Mouse (Mus musculus): ENCODE measurements around the gene Bcr. TPM values are rescaled to one million over a fixed set of nuclear protein-coding genes. Genes with fewer than 3 reads are reported as not detected.

The Bcr gene
- polyA plus RNA-seq, 1 experiment from 2014 or later, result 7.6 TPM

DNA sequence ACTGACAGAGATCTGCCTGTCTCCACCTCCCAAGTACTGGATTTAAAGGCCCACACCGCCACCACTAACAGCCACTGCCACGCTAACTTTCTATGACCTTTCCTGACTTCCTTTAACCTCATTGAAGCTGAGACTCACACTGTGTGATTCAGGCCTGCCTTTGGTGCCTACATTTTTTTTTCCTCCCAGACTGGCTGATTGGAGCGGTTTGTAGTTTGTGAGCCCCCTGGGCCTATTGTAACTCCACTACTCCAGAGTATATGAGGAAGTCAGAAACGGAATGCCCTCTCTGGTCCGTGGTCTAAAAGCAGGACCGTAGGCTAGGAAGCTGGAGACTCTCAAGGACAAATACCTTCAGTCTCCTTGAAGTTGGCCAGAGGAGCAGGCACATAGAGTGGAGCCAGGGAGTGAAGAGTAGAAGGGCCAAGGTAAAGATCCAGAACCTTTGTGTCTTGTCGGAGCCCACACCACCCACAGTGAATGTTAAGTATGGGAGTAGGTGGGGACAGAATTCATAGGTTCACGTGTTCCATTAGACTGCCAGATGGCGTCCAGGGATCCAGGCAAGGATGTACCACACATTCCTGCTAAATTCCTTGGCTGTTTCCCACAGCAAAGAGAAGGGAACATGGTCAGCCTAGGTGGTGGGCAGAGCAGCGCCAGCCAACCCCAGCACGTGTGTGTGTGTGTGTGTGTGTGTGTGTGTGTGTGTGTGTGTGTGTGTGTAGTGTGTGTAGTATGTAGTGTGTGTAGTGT lies 51.2 kb downstream of the Bcr start:
- ATAC-seq (ENCODE audit: low FRiP score) (no peak), DNase-seq (ENCODE audit: low spot score, missing footprints) (no peak)
- Histone ChIP-seq H3K27ac (ENCODE audit: low read depth, low read length) (no peak overlapping the region), H3K36me3 (ENCODE audit: control insufficient read depth, insufficient read depth, low read length) (no peaks in the 10 kb centered on the region), H3K4me3 (ENCODE audit: low read depth, low read length) (no peak overlapping the region), H3K4me1 (ENCODE audit: control insufficient read depth, insufficient read depth, low read length) (peaks cover 7% of the 10 kb centered on the region), H3K9me3 (ENCODE audit: control insufficient read depth, low read length) (no peaks in the 10 kb centered on the region), H3K9ac (ENCODE audit: low read length) (no peak overlapping the region), H3K4me2 (no peak overlapping the region), H3K27me3 (ENCODE audit: control insufficient read depth, insufficient read depth, low read length) (no peaks in the 10 kb centered on the region)
- WGBS, result 93% methylated on average over 11 of the region's 11 CpGs

DNA sequence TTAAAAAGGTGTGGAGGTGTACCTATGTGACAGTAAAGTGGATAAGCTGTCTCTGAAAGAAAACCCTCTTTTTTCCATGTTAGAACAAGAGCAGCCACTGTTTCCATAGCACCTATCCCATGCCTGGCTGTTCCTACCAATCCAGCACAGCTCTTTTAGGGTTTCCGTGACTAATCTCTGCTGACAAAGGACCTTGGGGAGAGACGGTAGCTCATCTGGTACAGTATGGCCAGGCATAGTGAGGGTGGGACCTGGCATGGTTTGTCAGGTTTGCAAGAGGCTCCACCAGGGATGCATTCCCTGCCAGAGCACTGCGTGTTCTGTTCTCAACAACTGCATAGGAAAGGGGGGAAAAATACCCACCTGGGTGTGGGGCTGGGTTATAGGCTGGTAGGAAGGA lies 52.0 kb downstream of the Bcr start:
- no peak overlapping the region; the same call in 1 of the 2 replicates for H3K27ac ChIP-seq (ENCODE audit: low read depth, low read length)
- DNase-seq (ENCODE audit: low spot score, missing footprints) (no peak), ATAC-seq (ENCODE audit: low FRiP score) (no peak)
- no peaks in the 10 kb centered on the region; the same call in 1 of the 2 replicates for H3K4me1 ChIP-seq (ENCODE audit: control insufficient read depth, insufficient read depth, low read length)
- no peaks in the 10 kb centered on the region for H3K9me3 ChIP-seq (ENCODE audit: control insufficient read depth, low read length)
- H3K27me3 ChIP-seq (ENCODE audit: control insufficient read depth, insufficient read depth, low read length), result no peaks in the 10 kb centered on the region
- H3K9ac ChIP-seq (ENCODE audit: low read length), result no peak overlapping the region
- 82% methylated on average over 3 of the region's 3 CpGs for WGBS
- no peak overlapping the region for H3K4me2 ChIP-seq
- H3K36me3 ChIP-seq (ENCODE audit: control insufficient read depth, insufficient read depth, low read length), result no peaks in the 10 kb centered on the region
- no peak overlapping the region for H3K4me3 ChIP-seq (ENCODE audit: low read depth, low read length)

DNA sequence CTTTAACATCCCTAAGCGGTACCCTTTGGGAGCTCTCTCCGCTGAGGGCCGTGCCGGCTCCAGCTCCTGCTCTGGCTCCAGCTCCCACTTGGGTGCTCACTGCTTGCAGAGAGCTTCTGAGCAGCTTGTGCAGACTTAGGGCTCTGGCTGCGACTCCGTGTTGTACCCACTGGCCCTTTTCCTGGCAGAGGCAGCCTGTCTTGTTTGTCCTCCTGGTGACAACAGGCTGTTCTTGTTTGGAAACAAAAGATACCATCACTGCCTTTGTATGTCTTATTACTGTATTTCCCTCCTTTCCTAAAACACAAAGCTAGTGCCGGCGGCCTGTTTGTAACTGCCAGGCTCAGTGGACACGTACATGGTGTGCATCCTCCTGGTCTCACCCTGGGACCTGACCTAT lies 53.2 kb downstream of the Bcr start:
- no peak for ATAC-seq (ENCODE audit: low FRiP score)

DNA sequence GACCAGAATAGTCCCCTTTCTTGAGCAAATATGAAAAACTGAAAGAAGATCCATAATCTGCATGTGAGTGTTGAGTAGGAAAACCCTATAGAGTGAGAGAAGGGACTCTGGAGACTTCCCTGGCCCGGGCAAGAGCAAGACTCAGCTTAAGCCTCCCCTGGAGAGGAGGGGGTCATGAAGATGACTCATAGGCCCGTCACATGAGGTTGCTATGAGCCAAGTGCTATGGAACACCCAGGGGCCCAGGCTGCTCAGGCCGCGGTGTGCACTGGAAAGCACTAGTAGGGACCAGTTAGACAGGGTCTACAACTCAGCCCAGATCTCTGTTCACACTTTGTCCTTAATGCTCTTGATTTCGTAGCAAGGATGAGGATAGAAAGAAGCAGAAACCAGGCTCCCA lies 54.8 kb downstream of the Bcr start:
- Histone ChIP-seq H3K9me3 (ENCODE audit: control insufficient read depth, low read length) (no peaks in the 10 kb centered on the region), H3K4me3 (ENCODE audit: low read depth, low read length) (no peak overlapping the region), H3K4me2 (no peak overlapping the region), H3K27ac (ENCODE audit: low read depth, low read length) (no peak overlapping the region), H3K4me1 (ENCODE audit: control insufficient read depth, insufficient read depth, low read length) (no peaks in the 10 kb centered on the region), H3K27me3 (ENCODE audit: control insufficient read depth, insufficient read depth, low read length) (no peaks in the 10 kb centered on the region), H3K36me3 (ENCODE audit: control insufficient read depth, insufficient read depth, low read length) (no peaks in the 10 kb centered on the region), H3K9ac (ENCODE audit: low read length) (no peak overlapping the region)
- no peak for DNase-seq (ENCODE audit: low spot score, missing footprints)
- WGBS, result 93% methylated on average over 5 of the region's 5 CpGs
- no peak for ATAC-seq (ENCODE audit: low FRiP score)

More for the DNA sequence above, 53.2 kb downstream of the Bcr start:
- Histone ChIP-seq H3K4me3 (ENCODE audit: low read depth, low read length) (no peak overlapping the region), H3K27me3 (ENCODE audit: control insufficient read depth, insufficient read depth, low read length) (no peaks in the 10 kb centered on the region), H3K9me3 (ENCODE audit: control insufficient read depth, low read length) (no peaks in the 10 kb centered on the region), H3K4me1 (ENCODE audit: control insufficient read depth, insufficient read depth, low read length) (no peaks in the 10 kb centered on the region), H3K27ac (ENCODE audit: low read depth, low read length) (no peak overlapping the region), H3K9ac (ENCODE audit: low read length) (no peak overlapping the region), H3K36me3 (ENCODE audit: control insufficient read depth, insufficient read depth, low read length) (no peaks in the 10 kb centered on the region), H3K4me2 (no peak overlapping the region)
- DNase-seq (ENCODE audit: low spot score, missing footprints), result no peak
- WGBS, result 85% methylated on average over 9 of the region's 9 CpGs

DNA sequence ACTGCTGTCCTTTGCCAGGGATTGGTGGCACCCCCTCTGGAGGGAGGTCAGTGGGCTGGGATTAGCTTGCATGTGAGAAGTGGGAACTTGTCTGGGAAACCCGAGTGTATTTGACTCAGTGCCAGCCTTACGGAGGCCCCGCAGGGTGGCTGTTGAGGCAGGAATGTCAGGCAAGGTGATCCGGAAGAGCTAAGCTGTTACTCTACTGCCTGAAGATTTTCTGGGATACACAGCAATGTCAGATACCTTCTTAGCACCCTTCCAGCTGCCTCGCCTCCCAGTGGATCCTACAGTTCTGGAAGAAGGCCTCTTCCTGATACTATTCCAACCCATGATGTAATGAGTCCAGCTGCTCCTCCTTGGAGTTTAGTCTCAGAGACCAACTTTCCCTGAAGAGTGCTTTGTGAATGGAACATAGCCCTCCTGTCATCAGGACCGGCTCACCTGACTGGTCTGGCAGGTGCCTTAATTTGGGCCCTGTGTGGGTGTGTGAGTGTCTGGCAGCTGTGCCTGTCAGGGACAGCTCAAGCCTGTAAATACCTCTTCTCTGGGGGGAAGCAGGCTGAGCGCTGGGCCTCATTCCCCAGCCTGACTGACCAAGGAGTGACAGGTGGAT lies 56.6 kb downstream of the Bcr start:
- WGBS, result 80% methylated on average over 7 of the region's 7 CpGs

DNA sequence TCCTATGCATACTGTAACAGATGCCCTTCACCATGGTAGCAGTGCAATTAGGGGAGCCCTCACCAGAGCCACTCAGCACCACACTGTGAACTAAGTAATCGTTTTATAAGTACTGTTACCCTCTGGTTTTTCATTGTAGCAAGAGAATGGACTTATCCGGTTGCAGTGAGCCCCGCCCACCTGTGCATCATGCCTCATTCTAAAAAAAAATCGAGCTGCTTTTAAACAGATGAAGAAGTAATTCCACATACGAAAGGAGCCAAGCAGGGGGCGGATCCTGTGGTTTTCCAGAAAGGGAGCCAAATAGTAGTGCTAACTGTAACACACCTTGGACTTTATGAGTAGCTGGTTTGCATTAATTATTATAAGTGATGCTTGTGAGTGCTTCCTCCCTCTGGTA lies 58.1 kb downstream of the Bcr start:
- Histone ChIP-seq H3K9me3 (ENCODE audit: control insufficient read depth, low read length) (no peaks in the 10 kb centered on the region), H3K27ac (ENCODE audit: low read depth, low read length) (no peak overlapping the region), H3K4me3 (ENCODE audit: low read depth, low read length) (no peak overlapping the region), H3K36me3 (ENCODE audit: control insufficient read depth, insufficient read depth, low read length) (no peaks in the 10 kb centered on the region), H3K4me1 (ENCODE audit: control insufficient read depth, insufficient read depth, low read length) (peaks cover 10% of the 10 kb centered on the region), H3K4me2 (no peak overlapping the region), H3K9ac (ENCODE audit: low read length) (no peak overlapping the region), H3K27me3 (ENCODE audit: control insufficient read depth, insufficient read depth, low read length) (no peaks in the 10 kb centered on the region)
- ATAC-seq (ENCODE audit: low FRiP score) (no peak), DNase-seq (ENCODE audit: low spot score, missing footprints) (no peak)
- 85% methylated on average over 6 of the region's 6 CpGs for WGBS

More for the DNA sequence above, 56.6 kb downstream of the Bcr start:
- no peak overlapping the region for H3K9ac ChIP-seq (ENCODE audit: low read length)
- H3K36me3 ChIP-seq (ENCODE audit: control insufficient read depth, insufficient read depth, low read length), result no peaks in the 10 kb centered on the region
- ATAC-seq (ENCODE audit: low FRiP score) (no peak), DNase-seq (ENCODE audit: low spot score, missing footprints) (no peak)
- H3K4me2 ChIP-seq, result no peak overlapping the region
- no peak overlapping the region for H3K27ac ChIP-seq (ENCODE audit: low read depth, low read length)
- peaks cover 10% of the 10 kb centered on the region for H3K4me1 ChIP-seq (ENCODE audit: control insufficient read depth, insufficient read depth, low read length)
- H3K9me3 ChIP-seq (ENCODE audit: control insufficient read depth, low read length), result no peaks in the 10 kb centered on the region
- no peak overlapping the region for H3K4me3 ChIP-seq (ENCODE audit: low read depth, low read length)
- H3K27me3 ChIP-seq (ENCODE audit: control insufficient read depth, insufficient read depth, low read length), result no peaks in the 10 kb centered on the region

DNA sequence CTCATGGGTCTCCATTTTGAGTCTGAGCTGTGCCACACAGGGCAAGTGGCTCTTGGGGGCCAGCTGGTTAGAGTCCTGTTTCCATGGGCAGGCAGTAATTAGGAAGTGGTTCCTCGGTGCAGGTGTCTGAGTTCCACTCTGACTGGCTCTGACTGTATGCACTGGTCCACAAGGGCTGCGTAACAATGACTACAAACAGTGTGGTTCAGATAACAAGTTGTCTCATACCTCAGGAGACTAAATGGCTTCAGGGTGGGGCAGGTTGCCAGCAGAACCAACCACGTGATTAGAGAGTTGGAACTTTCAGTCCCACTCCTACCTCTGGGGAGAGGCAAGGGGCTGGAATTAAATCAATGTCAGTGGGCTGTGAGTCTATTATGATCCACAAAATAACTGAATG lies 59.0 kb downstream of the Bcr start:
- no peaks in the 10 kb centered on the region for H3K27me3 ChIP-seq (ENCODE audit: control insufficient read depth, insufficient read depth, low read length)
- H3K27ac ChIP-seq (ENCODE audit: low read depth, low read length), result no peak overlapping the region
- WGBS, result 86% methylated on average over 3 of the region's 3 CpGs
- no peak overlapping the region for H3K4me3 ChIP-seq (ENCODE audit: low read depth, low read length)
- H3K9ac ChIP-seq (ENCODE audit: low read length), result no peak overlapping the region
- no peaks in the 10 kb centered on the region for H3K36me3 ChIP-seq (ENCODE audit: control insufficient read depth, insufficient read depth, low read length)
- H3K4me2 ChIP-seq, result no peak overlapping the region
- ATAC-seq (ENCODE audit: low FRiP score), result no peak
- H3K9me3 ChIP-seq (ENCODE audit: control insufficient read depth, low read length), result no peaks in the 10 kb centered on the region
- DNase-seq (ENCODE audit: low spot score, missing footprints), result no peak
- H3K4me1 ChIP-seq (ENCODE audit: control insufficient read depth, insufficient read depth, low read length), result peaks cover 10% of the 10 kb centered on the region

DNA sequence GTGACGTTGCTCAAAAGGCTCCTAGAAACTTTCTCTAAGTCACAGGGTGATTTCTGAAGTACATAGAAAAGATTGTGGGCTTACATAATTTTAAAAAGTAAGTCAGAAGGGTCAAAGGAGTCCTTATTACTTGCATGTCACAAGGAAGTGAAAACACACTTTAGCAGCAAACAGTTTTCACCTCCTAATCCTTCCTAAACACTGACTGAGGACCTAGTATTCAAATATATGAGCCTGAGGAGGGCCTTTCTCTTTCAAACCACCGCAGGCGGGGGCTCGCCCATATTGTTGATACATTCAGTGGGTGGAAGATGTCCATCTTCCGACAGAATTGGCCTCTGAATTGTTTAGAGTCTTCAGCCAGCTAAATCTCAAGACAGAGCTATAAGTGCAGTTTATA lies 59.8 kb downstream of the Bcr start:
- WGBS, result 89% methylated on average over 5 of the region's 5 CpGs
- Histone ChIP-seq H3K4me2 (no peak overlapping the region), H3K36me3 (ENCODE audit: control insufficient read depth, insufficient read depth, low read length) (no peaks in the 10 kb centered on the region), H3K9ac (ENCODE audit: low read length) (no peak overlapping the region), H3K27me3 (ENCODE audit: control insufficient read depth, insufficient read depth, low read length) (no peaks in the 10 kb centered on the region), H3K27ac (ENCODE audit: low read depth, low read length) (no peak overlapping the region), H3K9me3 (ENCODE audit: control insufficient read depth, low read length) (no peaks in the 10 kb centered on the region), H3K4me3 (ENCODE audit: low read depth, low read length) (no peak overlapping the region), H3K4me1 (ENCODE audit: control insufficient read depth, insufficient read depth, low read length) (peaks cover 10% of the 10 kb centered on the region)
- DNase-seq (ENCODE audit: low spot score, missing footprints), result no peak
- no peak for ATAC-seq (ENCODE audit: low FRiP score)

DNA sequence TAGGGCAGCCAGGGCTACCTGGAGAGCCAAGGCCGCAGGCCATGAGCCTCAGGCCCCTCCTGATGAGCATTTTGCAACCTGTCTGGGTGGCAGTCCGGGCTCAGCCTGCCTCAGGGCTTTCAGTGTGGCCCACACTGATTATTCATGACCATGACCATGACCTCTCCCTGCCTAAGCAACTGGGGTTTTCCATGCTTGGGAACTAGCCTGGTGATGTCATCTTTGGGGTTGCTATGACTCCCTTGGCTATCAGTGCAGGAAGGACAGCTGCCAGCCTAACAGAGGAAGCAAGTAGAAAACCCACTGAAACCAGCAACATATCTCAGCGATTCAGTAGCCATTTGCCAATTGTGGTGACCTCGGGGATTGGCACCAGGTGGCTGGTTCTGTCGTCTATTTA lies 60.6 kb downstream of the Bcr start:
- DNase-seq (ENCODE audit: low spot score, missing footprints), result peak; percentile 87
- peaks cover 10% of the 10 kb centered on the region for H3K4me1 ChIP-seq (ENCODE audit: control insufficient read depth, insufficient read depth, low read length)
- no peaks in the 10 kb centered on the region for H3K27me3 ChIP-seq (ENCODE audit: control insufficient read depth, insufficient read depth, low read length)
- no peak overlapping the region for H3K4me2 ChIP-seq
- no peak overlapping the region for H3K4me3 ChIP-seq (ENCODE audit: low read depth, low read length)
- H3K9ac ChIP-seq (ENCODE audit: low read length), result no peak overlapping the region
- no peak overlapping the region for H3K27ac ChIP-seq (ENCODE audit: low read depth, low read length)
- 71% methylated on average over 5 of the region's 5 CpGs for WGBS
- peak; percentile 74 for ATAC-seq (ENCODE audit: low FRiP score)
- H3K36me3 ChIP-seq (ENCODE audit: control insufficient read depth, insufficient read depth, low read length), result 0 out of 2 replicates have a peak, but pooled peaks cover 1% of the 10 kb centered on the region
- no peaks in the 10 kb centered on the region for H3K9me3 ChIP-seq (ENCODE audit: control insufficient read depth, low read length)

Measured in midbrain, embryonic 11.5 days (tissue).